Mouse (Mus musculus) kidney, adult 9 months (tissue): ENCODE measurements at regions not wholly inside any gene's neighbourhood (a gene's known extent, or its start where the extent isn't known, plus 50 kb on each side); places are given as distances from the start of the nearest gene placed in this dataset.

Source experiments
- DNase-seq: peaks from one replicate; pipeline ENCODE4 v3.0.0; 2022

GRCm38 (mm10) chr8:116215909-116216308 is 288.9 kb upstream of the Dynlrb2 start:
- no peak for DNase-seq

DNA sequence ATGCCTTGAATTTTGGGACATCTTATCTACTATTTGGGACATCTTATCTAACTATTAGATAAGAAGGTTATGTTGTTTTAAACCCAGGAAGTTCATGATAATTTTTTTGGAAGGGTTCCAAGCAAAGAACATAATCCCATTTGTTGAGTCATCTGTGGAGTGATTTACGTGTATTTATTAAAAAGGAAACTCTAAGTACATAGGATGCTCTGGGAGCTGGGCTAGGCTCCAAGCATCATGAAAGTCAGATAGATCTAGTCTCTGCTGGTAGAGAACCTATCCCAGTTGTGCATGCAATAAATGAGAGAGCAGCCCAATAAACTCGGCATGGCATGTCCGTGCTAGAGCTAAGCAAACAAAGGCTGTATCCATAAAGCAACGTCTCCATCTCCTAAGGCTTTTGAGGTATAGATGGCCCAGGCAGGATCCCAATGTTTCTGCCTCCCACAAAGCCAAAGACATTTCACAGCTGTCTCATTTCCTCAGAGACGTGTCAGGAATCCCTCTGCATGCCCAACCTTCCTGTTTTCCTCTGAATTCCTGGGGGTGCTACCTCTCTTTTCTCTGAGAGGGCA is 289.4 kb upstream of the Dynlrb2 start:
- DNase-seq, result peak; percentile 34

DNA sequence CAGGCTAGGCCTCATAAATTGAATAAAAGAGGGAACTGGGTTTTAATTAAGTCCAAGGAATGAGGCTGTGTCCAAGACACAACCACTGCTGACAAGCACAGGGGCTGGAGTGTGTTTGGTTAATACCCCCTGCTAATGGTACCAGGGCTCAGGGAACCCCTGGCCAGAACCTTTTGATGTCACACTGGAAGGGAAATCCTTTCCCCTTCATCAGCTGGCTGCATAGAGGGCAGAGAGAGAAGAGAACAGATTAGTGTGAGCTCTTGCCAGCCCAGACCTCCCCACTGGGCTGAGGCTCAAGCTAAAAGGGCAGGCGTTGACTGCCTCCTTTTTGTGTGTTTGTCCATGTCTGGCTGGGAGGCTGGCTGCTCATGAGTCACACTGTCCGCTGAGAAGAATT is 301.1 kb upstream of the Dynlrb2 start:
- DNase-seq, result no peak

DNA sequence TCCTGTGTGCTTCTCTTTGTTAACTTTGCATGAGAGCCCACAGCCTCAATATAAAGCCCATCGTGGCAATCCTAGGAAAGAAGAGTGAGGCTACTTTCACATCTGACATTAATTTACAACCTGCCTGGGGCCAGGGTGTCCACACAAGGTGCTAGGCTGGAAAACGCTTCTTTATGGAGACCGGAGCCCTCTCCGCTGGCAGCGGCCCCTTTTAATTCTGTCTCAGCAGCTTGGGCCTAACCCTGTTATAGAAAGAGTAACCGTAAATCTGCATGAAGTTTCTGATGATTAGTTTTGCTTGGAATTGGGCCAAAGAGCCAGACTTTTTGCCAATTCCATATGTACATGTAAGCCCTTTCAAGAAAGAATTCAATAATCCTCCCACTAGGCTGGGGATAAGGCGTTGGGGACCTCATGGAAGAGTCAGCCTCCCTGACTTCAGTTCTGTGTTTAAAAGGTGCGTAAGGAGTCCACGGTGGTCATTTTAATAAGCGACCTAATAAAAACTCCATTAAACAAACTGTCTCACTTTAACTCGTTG is 304.2 kb upstream of the Dynlrb2 start:
- DNase-seq, result no peak

DNA sequence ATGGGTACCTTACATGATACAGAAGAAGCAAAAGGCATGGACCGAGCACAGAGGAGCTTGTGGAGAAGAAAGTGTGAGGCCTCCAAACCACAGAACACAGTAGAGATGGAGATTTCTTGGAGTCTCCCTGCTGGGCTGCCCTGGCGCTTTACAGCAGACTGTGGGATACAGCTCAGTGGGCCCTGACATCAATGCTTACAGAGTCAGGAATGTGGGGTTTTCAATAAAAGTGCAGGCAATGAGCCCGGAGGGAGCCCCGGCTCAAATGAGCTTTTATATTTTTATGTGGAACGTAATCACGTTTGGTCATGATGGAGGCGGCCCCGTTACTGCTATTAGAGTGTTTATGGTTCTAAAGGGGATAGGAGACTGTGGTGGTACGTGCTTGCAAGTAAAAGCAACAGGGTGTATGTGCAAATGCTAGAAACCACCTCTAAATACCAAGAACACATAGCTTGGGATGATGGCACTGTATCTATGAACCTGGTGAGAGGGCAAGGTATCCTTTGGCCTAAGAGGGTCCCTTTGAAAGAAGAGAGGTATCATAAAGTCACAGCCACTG is 308.1 kb upstream of the Dynlrb2 start:
- no peak for DNase-seq

- DNase-seq, result peak; percentile 53
Measured at GRCm38 (mm10) chr8:116192096-116192495, 312.7 kb upstream of the Dynlrb2 start.

DNA sequence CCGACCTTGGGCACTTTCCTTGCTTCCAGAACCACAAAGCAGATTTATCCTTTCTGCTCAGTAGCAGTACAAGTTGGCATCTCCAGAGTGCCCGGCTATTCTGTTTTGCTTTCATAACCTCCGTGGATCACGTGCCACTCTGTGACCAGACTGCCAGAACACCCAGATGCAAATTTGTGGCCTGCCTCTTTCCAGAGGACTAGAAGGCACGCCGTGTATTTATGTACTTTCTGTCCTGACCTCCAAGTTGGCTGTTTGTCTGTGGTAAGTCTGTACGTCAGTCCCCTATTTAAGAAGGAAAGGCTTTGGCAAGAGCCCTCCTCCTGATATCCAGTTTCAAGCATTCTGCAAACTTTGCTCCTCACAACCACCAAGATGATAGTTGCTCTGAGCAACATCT is 319.6 kb upstream of the Dynlrb2 start:
- peak; percentile 12 for DNase-seq

GRCm38 (mm10) chr8:116184241-116184640 is 320.5 kb upstream of the Dynlrb2 start:
- DNase-seq, result no peak

GRCm38 (mm10) chr8:116177946-116178345 is 326.8 kb upstream of the Dynlrb2 start:
- no peak for DNase-seq

- peak; percentile 7 for DNase-seq
Measured at GRCm38 (mm10) chr8:116174891-116175290, 329.9 kb upstream of the Dynlrb2 start.

DNA sequence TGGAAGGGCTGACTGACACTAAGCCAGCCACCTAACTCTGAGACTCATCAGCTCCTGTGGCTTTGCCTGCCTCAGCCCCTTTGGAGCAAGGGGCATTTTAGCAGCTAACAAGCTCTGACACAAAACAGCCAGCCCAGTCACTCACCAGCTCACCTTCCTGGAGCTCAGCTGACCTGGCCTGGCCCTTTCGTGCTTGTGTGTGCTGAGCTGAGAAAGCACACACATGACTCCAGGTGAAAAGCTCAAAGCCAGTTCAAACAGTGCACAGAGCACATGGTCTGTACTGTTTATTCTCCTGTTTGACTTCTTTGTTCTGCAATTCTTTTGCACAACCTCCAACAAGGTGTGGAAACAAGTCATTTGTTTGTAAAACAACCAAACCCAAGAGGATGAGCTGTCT is 330.8 kb upstream of the Dynlrb2 start:
- no peak for DNase-seq

GRCm38 (mm10) chr8:116167874-116168273 is 336.9 kb upstream of the Dynlrb2 start:
- DNase-seq, result no peak

GRCm38 (mm10) chr8:116164989-116165299 is 339.8 kb upstream of the Dynlrb2 start:
- no peak for DNase-seq

GRCm38 (mm10) chr8:116164190-116164988 is 340.4 kb upstream of the Dynlrb2 start:
- no peak for DNase-seq

DNA sequence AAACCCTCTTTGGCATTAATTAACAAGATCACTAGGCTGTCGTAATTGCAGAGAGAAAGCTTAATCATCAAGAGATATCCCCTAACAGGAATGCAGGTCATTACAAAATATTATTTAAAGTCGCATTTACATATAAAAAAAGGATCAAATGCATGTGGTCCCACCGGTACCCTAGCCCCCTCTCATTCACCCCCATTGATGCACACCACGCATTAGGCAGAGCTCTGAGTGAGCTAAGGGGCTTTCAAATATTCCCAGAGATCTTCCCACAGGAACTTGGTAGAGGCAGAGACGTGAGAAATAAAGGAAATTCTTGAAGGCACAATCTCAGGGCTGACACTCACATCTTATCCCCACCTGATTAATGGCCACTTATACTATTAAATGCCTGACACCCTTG is 343.8 kb upstream of the Dynlrb2 start:
- no peak for DNase-seq

GRCm38 (mm10) chr8:116143687-116144573 is 360.8 kb upstream of the Dynlrb2 start:
- DNase-seq, result peak; percentile 77

GRCm38 (mm10) chr8:116141363-116141762 is 363.4 kb upstream of the Dynlrb2 start:
- DNase-seq, result peak; percentile 13

GRCm38 (mm10) chr8:116139934-116140333 is 364.8 kb upstream of the Dynlrb2 start:
- DNase-seq, result no peak

GRCm38 (mm10) chr8:116137765-116138164 is 367.0 kb upstream of the Dynlrb2 start:
- DNase-seq, result no peak

GRCm38 (mm10) chr8:116133503-116133902 is 371.3 kb upstream of the Dynlrb2 start:
- DNase-seq, result no peak

DNA sequence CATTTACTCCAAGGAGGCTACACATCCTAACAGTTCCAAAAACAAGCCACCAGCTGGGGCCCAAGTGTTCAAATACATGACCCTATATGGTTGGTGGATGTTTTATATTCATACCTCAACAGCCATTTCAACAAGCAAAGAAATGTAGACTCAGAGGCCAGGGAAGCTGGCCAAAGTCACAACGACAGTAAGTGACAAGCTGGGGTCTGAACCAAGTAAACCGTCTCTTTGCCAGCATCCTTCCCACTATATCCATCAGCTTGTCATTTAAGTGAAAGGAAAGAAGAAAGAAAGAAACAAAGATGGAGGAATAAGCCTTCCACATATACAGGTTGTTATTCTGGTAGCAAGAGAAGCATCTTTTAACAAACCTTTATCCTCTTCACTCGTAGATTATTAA is 371.7 kb upstream of the Dynlrb2 start:
- DNase-seq, result no peak

GRCm38 (mm10) chr8:116120067-116120466 is 384.7 kb upstream of the Dynlrb2 start:
- DNase-seq, result no peak

DNA sequence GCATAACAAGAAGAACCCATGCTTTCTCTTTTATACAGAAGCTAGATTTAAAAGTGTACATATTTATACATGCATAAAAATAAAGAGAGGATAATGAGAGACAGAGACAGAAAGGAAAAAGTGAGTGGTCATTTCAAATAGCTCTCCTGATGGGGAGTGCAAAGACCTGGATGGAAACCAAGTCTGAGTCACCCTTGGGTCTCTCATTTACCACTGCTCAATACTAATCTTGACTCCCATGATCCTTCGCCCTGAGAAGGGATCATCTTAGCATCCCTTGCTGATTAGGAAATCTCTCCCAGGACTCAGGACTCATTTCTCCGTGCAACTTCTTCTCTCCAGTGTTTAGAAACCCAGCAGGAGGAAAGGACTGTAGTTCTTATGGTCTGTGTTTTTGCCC is 386.9 kb upstream of the Dynlrb2 start:
- DNase-seq, result no peak
